Mouse (Mus musculus) liver, embryonic 14.5 days (tissue): ENCODE measurements at regions not wholly inside any gene's neighbourhood (a gene's known extent, or its start where the extent isn't known, plus 50 kb on each side); places are given as distances from the start of the nearest gene placed in this dataset.

Source experiments
- CTCF ChIP-seq: IDR thresholded peaks from 2 replicates; pipeline ENCODE4 v1.5.1; 2016; ENCODE audit warnings: antibody characterized with exemption, low read depth, control low read depth
- EP300 ChIP-seq: IDR thresholded peaks from 2 replicates; pipeline ENCODE4 v1.6.1; 2016; ENCODE audit warnings: antibody characterized with exemption, low read depth

- TF ChIP-seq CTCF (no peak), EP300 (no peak)
Measured at GRCm38 (mm10) chr13:102273818-102274217, 419.5 kb upstream of the Cd180 start.
